Mouse (Mus musculus) left cerebral cortex, adult 11 months (tissue): ENCODE measurements around the gene Rin2.

Experiments
- DNase-seq: peaks from one replicate; pipeline ENCODE4 v3.0.0; 2022; ENCODE audit warnings: low spot score

Rin2 gene

DNA sequence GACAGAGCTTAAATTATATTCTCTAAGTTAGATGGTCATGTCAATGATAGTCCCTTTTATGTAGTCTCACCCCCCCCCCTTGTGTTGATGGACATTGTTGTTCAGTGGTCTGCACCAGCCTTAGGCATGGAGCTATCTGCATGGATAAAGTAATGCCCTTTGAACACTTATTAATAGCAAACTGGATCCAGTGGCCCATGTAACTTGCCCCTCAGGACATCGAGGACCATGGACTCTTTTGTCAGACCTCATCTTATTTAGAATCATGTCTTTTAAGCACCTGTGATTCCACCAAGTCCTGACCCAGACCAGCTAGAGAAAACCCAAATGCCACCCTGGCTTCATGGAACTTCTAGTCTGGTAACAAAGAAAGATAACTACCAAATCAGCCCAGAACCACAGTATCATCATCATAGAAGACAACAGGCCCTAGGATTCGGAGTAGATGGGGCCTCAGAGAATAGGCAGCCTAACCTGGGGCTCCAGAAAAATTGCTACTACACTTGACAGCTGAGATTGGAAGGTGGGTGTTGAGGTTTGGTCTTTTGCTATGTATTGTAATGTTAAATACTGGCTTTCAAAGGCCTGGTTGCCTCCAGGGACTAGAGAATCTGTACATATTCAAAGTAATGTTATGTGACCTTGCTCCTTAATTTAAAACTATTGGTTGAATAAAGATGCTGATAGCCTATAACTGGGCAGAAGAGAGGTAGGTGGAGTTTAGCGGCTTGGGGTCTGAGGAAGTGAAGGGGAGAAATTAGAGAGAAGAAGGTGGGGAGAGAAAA lies 113.7 kb downstream of the Rin2 start:
- no peak for DNase-seq

GRCm38 (mm10) chr2:145793702-145794101 lies 118.7 kb downstream of the Rin2 start:
- no peak for DNase-seq

DNA sequence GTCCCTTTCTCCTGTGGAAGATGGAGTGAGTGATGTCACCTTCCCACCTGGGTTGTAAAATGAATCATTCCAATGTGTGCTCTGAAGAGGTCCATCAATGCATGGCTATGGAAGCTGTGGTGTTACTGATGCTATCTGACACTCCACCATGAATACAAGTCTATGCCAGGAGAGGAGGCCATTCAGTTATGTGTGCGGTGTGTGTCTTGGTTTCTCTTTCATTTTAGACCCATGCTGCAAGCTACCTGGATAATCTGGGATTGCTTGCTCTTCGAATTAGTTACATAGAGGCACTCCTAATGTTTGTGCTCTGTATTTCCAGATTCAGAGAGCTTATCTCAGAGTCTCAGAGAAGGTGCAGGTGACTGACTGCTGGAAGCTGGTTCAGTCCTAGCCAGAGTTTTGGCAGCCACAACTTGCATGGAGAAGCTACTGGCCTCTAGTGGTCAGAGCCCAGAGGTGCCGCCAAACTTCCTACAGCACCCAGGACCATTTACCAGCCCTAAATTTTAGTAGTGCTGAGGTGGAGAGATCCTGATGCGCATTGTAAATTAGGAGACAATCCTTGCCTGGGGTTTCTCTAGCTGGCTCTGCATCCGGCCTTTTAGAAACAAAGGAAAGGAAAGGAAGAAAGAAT lies 119.4 kb downstream of the Rin2 start:
- peak; percentile 41 for DNase-seq

DNA sequence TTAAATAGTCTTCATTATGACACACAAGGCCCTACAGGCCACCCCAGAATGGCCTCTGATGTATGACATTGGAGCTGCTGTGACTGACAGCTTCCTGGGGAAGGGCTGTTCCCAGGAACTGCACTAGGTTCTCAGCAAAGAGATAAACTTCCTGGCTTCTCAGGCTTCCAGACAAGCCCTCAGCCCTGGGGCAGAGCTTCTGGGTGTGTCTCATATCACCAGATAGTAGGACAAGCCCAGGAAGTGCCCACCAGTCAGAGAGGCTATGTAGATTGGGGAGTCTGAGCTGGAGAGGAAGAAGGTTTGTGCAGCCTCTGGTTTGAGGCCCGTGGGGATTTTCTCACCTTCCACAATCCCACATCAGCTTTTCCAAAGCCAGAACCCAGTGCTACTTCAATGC lies 122.8 kb downstream of the Rin2 start:
- no peak for DNase-seq

- no peak for DNase-seq
Measured at GRCm38 (mm10) chr2:145798954-145799353, 123.9 kb downstream of the Rin2 start.

GRCm38 (mm10) chr2:145801322-145802052 lies 126.5 kb downstream of the Rin2 start:
- DNase-seq, result no peak

DNA sequence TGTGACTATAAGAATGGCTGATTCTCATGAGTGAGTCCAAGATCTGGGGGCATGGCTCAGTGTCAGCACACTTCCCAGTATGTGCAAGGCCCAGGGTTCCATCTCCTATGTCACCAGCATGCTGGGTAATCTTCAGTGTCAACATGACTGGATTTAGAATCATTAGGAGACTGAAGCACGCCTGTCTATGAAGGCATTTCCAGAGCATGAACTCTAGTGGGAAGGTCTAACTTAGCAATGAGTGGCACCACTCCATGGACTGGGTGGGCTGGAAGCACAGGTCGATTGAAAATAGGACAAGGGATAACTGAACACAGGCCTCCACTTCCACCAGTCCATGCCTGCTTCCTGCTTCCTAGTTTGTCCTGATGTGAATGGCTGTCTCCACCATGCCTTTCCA lies 127.6 kb downstream of the Rin2 start:
- DNase-seq, result no peak

GRCm38 (mm10) chr2:145803822-145804342 lies 128.9 kb downstream of the Rin2 start:
- DNase-seq, result no peak

- DNase-seq, result no peak
Measured at GRCm38 (mm10) chr2:145804524-145804923, 129.5 kb downstream of the Rin2 start.

DNA sequence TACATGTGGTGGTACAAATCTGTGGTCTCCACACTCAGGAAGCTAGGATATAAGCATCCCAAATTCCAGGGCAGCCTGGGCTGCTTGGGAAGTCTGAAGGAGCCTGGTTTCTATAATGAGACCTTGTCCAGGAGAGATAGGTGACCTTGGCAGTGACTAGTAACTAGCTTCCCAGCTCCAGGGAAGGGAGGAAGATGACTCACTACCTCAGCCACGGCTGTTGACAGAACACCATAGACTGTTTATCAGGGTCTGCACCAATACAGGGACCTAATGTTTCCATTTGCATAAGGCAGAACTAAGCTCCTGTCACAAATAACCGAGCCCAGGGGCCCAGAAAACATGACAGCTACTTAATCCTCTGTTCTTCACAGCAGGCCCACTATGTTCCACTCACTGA lies 132.3 kb downstream of the Rin2 start:
- no peak for DNase-seq

- DNase-seq, result no peak
Measured at GRCm38 (mm10) chr2:145808251-145808650, 133.2 kb downstream of the Rin2 start.

- no peak for DNase-seq
Measured at GRCm38 (mm10) chr2:145808667-145809066, 133.7 kb downstream of the Rin2 start.

DNA sequence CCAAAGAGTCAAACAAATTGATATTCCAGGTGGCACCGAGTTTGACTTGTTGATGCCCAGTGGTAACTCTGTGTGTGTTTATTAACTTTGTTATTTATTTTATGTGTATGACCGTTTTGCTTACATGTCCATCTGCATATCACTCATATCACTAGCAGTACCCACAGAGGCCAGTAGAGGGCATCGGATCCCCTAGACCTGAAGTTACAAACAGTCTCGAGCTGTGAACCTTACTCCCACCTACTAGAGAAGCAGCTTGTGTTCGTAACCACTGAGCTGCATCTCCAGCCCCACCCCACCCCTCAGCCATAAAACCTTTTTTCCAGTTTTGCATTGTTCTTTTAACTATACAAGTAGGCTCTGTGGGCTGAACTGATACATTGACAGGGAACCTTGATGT lies 135.7 kb downstream of the Rin2 start:
- DNase-seq, result no peak

DNA sequence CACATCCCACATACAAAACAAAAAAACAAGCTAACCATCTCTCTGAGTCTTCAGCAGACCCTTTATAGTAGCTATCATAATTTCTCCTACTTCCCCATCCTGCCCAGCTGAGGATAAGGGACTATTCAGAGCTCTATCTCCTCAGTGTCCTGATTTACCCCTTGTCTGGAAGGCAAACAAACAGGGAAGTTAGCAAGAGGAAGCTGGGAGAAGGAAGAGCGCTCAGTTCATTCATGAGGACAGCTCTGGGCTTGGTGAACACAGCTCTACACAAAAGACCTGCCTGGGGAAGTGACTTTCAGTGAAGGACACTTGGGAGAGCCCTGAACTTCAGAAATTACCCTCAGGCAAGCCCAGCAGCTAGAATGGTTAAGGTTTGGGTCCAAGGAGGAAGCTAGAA lies 137.8 kb downstream of the Rin2 start:
- no peak for DNase-seq

- no peak for DNase-seq
Measured at GRCm38 (mm10) chr2:145817195-145817594, 142.2 kb downstream of the Rin2 start.

DNA sequence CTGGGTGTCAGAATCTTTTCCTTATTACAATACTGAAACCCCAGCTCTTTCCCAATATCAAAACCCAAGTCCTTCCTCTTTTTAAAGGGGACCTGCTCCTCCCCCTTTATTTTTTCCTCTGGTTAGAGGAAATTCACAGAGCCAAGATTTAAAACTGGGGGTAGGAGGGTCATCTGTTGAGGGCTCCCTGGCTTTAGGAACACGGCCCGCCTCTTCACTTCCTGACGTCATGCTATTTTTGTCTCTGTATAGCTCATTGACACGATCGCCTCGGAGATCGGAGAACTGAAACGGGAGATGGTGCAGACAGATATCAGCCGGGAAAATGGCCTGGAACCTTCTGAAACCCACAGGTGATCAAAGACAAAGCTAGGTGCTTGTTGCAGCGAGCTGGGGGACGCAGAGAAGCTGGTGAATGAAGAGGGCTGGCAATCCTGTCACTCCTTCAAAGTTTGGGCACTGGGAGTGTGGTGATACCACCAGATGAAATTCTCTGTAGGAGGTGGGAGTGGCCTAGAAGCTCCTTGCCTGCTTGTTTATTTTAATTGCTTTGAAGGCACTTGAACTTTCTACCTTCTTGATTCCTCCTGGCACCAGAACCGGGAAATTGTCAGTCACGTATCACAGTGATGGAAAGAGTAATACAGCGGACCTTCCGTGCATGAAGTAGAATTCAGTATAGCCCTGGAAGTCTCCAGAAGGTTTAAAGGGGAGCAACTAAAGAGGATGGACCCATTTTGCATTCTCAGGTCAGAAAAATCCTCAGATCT lies 147.2 kb downstream of the Rin2 start:
- DNase-seq, result no peak

DNA sequence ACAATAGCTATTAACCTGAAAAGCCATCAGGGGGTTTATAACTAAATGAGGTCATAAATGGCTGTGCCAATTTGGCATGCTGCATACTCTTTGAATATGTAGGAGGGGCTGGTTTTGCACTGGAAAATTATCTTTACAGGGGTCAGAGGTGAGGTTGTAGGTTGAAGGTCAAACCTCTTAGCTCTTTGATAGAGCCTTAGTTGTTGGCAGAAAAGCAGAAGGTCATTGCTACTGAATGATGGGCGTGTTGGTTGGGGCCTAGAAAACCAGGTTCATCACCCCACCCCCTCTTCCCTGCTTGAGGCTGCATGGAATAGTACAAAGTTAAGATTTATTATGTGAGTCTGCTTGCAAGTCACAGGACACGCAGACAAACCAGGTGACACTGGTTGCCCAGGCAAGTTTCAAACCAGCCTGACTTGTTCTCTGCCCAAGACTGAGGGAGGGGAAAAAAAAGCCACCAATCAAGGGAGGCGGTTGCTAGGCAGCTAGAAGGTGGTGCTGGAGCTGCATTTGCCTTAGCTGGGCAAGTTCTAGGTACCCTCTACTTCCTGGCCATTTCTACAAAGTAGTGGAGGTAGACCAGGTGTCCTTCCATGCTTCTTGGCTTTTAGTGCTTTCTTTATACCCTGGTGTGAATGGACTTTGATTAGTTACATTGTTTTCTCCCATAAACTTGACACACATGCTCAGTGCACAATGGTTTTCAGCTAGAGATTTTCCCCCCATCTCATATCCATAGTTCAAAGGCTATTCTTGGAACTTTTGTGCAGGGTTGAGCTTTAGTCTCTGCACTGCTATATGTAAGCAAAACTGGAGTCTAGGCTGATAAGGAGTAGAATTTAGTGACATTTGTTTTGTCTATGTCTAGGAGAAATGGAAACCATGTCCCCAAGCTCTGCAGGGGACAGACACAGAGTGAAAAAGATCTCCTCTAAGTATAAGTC lies 148.0 kb downstream of the Rin2 start:
- DNase-seq, result no peak

- no peak for DNase-seq
Measured at GRCm38 (mm10) chr2:145824749-145825148, 149.7 kb downstream of the Rin2 start.

DNA sequence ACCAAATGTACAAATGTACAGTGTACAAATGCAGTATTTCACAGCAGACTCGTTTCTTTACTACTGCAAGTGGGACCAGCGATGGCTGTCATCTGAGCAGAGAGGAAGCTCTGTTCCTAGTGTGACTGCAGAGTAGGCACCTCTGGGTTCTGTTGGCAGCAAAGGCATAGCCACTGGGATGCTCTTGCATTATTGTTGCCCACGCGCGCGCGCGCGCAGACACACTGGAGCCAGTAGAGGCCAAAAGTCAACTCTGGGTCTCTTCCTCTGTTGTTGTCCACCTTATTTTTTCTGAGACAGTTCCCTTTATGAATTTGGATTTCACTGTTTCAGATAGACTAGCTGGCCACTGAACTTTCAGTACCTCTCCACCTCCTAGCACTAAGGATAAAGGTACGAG lies 150.2 kb downstream of the Rin2 start:
- DNase-seq, result no peak

- no peak for DNase-seq
Measured at GRCm38 (mm10) chr2:145827930-145828329, 152.9 kb downstream of the Rin2 start.

- no peak for DNase-seq
Measured at GRCm38 (mm10) chr2:145828603-145829002, 153.6 kb downstream of the Rin2 start.
